Mouse (Mus musculus): ENCODE results near the gene Tfcp2. TPM values are rescaled to one million over a fixed set of nuclear protein-coding genes. Genes with fewer than 3 reads are reported as not detected.
"Not testable (repeated sequence)": the region's sequence is repeated elsewhere in the genome, so short reads cannot be mapped to it uniquely, and the experiment has no call there.

Gene Tfcp2
- polyA plus RNA-seq, 1 experiment from 2014 or later = 42.7 TPM

GRCm38 (mm10) chr15:100555965-100556364, 4.2 kb upstream of the Tfcp2 start:
- H3K27me3 ChIP-seq = no peaks in the 10 kb centered on the region
- 88% methylated on average over 5 of the region's 5 CpGs for WGBS
- no peak overlapping the region for H3K27ac ChIP-seq
- ATAC-seq (ENCODE audit: insufficient number of reproducible peaks, insufficient read depth, low FRiP score, low TSS enrichment) = no peak
- H3K9me3 ChIP-seq = no peaks in the 10 kb centered on the region
- 0 out of 2 replicates have a peak, but pooled peaks cover 3% of the 10 kb centered on the region for H3K4me1 ChIP-seq
- no peak overlapping the region for H3K9ac ChIP-seq
- H3K4me3 ChIP-seq = no peak overlapping the region
- no peak overlapping the region for H3K4me2 ChIP-seq (replicated peaks)
- no peaks in the 10 kb centered on the region for H3K36me3 ChIP-seq

- Histone ChIP-seq H3K36me3 (peaks cover 17% of the 10 kb centered on the region), H3K4me1 (0 out of 2 replicates have a peak, but pooled peaks cover 6% of the 10 kb centered on the region), H3K9me3 (0 out of 2 replicates have a peak, but pooled peaks cover 3% of the 10 kb centered on the region), H3K27ac (no peak overlapping the region), H3K4me3 (peak overlapping the region; percentile 88; the same call in 1 of the 2 replicates), H3K9ac (no peak overlapping the region), H3K4me2 (replicated peaks) (peak overlapping the region; percentile 88), H3K27me3 (no peaks in the 10 kb centered on the region)
- ATAC-seq (ENCODE audit: insufficient number of reproducible peaks, insufficient read depth, low FRiP score, low TSS enrichment) = no peak
- WGBS = 92% methylated on average over 4 of the region's 4 CpGs
Measured at GRCm38 (mm10) chr15:100550280-100550679, 1.5 kb downstream of the Tfcp2 start.

- not testable (repeated sequence) for ATAC-seq (ENCODE audit: insufficient number of reproducible peaks, insufficient read depth, low FRiP score, low TSS enrichment); H3K27me3 ChIP-seq; H3K4me1 ChIP-seq; H3K27ac ChIP-seq; H3K9ac ChIP-seq; H3K4me2 ChIP-seq (replicated peaks); H3K4me3 ChIP-seq; H3K9me3 ChIP-seq
- WGBS = 99% methylated on average over 14 of the region's 14 CpGs
- peaks cover 30% of the 10 kb centered on the region for H3K36me3 ChIP-seq
Measured at GRCm38 (mm10) chr15:100543651-100544030, 8.2 kb downstream of the Tfcp2 start.

- not testable (repeated sequence) for H3K4me2 ChIP-seq (replicated peaks); H3K9me3 ChIP-seq; H3K4me3 ChIP-seq; H3K27me3 ChIP-seq; ATAC-seq (ENCODE audit: insufficient number of reproducible peaks, insufficient read depth, low FRiP score, low TSS enrichment); H3K4me1 ChIP-seq; H3K9ac ChIP-seq; H3K27ac ChIP-seq
- peaks cover 25% of the 10 kb centered on the region for H3K36me3 ChIP-seq
- 96% methylated on average over 28 of the region's 28 CpGs for WGBS
Measured at GRCm38 (mm10) chr15:100542876-100543650, 8.7 kb downstream of the Tfcp2 start.

- Histone ChIP-seq H3K4me2 (replicated peaks) (no peak overlapping the region), H3K36me3 (peaks cover 19% of the 10 kb centered on the region), H3K27me3 (no peaks in the 10 kb centered on the region), H3K4me1 (no peaks in the 10 kb centered on the region), H3K27ac (no peak overlapping the region), H3K9me3 (0 out of 2 replicates have a peak, but pooled peaks cover 3% of the 10 kb centered on the region), H3K9ac (no peak overlapping the region), H3K4me3 (no peak overlapping the region)
- WGBS = 89% methylated on average over 4 of the region's 4 CpGs
- no peak for ATAC-seq (ENCODE audit: insufficient number of reproducible peaks, insufficient read depth, low FRiP score, low TSS enrichment)
Measured at GRCm38 (mm10) chr15:100541426-100541825, 10.4 kb downstream of the Tfcp2 start.

- WGBS = 73% methylated on average over 1 of the region's 1 CpGs
- H3K4me1 ChIP-seq; H3K9ac ChIP-seq; H3K9me3 ChIP-seq; H3K27ac ChIP-seq; H3K4me3 ChIP-seq; H3K27me3 ChIP-seq; H3K4me2 ChIP-seq (replicated peaks); ATAC-seq (ENCODE audit: insufficient number of reproducible peaks, insufficient read depth, low FRiP score, low TSS enrichment): not testable (repeated sequence)
- H3K36me3 ChIP-seq = peaks cover 23% of the 10 kb centered on the region
Measured at GRCm38 (mm10) chr15:100541001-100541400, 10.8 kb downstream of the Tfcp2 start.

GRCm38 (mm10) chr15:100539411-100539810, 12.4 kb downstream of the Tfcp2 start:
- Histone ChIP-seq H3K4me2 (replicated peaks) (no peak overlapping the region), H3K27ac (no peak overlapping the region), H3K9ac (no peak overlapping the region), H3K4me1 (no peaks in the 10 kb centered on the region), H3K4me3 (no peak overlapping the region), H3K36me3 (peaks cover 29% of the 10 kb centered on the region), H3K9me3 (no peaks in the 10 kb centered on the region), H3K27me3 (no peaks in the 10 kb centered on the region)
- WGBS = 93% methylated on average over 9 of the region's 9 CpGs
- no peak for ATAC-seq (ENCODE audit: insufficient number of reproducible peaks, insufficient read depth, low FRiP score, low TSS enrichment)

GRCm38 (mm10) chr15:100537913-100538312, 13.9 kb downstream of the Tfcp2 start:
- H3K4me3 ChIP-seq = no peak overlapping the region
- no peaks in the 10 kb centered on the region for H3K4me1 ChIP-seq
- H3K27ac ChIP-seq = no peak overlapping the region
- H3K9me3 ChIP-seq = no peaks in the 10 kb centered on the region
- no peaks in the 10 kb centered on the region for H3K27me3 ChIP-seq
- H3K4me2 ChIP-seq (replicated peaks) = no peak overlapping the region
- WGBS = 85% methylated on average over 6 of the region's 6 CpGs
- no peak overlapping the region for H3K9ac ChIP-seq
- ATAC-seq (ENCODE audit: insufficient number of reproducible peaks, insufficient read depth, low FRiP score, low TSS enrichment) = no peak
- peaks cover 26% of the 10 kb centered on the region for H3K36me3 ChIP-seq

- Histone ChIP-seq H3K4me2 (replicated peaks) (no peak overlapping the region), H3K4me1 (no peaks in the 10 kb centered on the region), H3K9ac (no peak overlapping the region), H3K4me3 (no peak overlapping the region), H3K27ac (no peak overlapping the region), H3K27me3 (no peaks in the 10 kb centered on the region), H3K36me3 (peaks cover 33% of the 10 kb centered on the region), H3K9me3 (no peaks in the 10 kb centered on the region)
- ATAC-seq (ENCODE audit: insufficient number of reproducible peaks, insufficient read depth, low FRiP score, low TSS enrichment) = no peak
- 81% methylated on average over 5 of the region's 5 CpGs for WGBS
Measured at GRCm38 (mm10) chr15:100527900-100528299, 23.9 kb downstream of the Tfcp2 start.

GRCm38 (mm10) chr15:100525405-100525804, 26.4 kb downstream of the Tfcp2 start:
- no peaks in the 10 kb centered on the region for H3K27me3 ChIP-seq

GRCm38 (mm10) chr15:100520306-100520705, 31.5 kb downstream of the Tfcp2 start:
- Histone ChIP-seq H3K36me3 (peaks cover 71% of the 10 kb centered on the region), H3K4me3 (no peak overlapping the region), H3K27me3 (no peaks in the 10 kb centered on the region), H3K9ac (no peak overlapping the region), H3K9me3 (no peaks in the 10 kb centered on the region), H3K4me2 (replicated peaks) (no peak overlapping the region), H3K4me1 (no peaks in the 10 kb centered on the region; the same call in 1 of the 2 replicates), H3K27ac (no peak overlapping the region)
- 90% methylated on average over 14 of the region's 14 CpGs for WGBS
- no peak for ATAC-seq (ENCODE audit: insufficient number of reproducible peaks, insufficient read depth, low FRiP score, low TSS enrichment)

More at GRCm38 (mm10) chr15:100525405-100525804, 26.4 kb downstream of the Tfcp2 start:
- Histone ChIP-seq H3K4me2 (replicated peaks) (no peak overlapping the region), H3K36me3 (peaks cover 44% of the 10 kb centered on the region), H3K4me1 (no peaks in the 10 kb centered on the region; the same call in 1 of the 2 replicates), H3K9me3 (no peaks in the 10 kb centered on the region), H3K27ac (no peak overlapping the region), H3K4me3 (no peak overlapping the region), H3K9ac (no peak overlapping the region)
- WGBS = 89% methylated on average over 14 of the region's 14 CpGs
- ATAC-seq (ENCODE audit: insufficient number of reproducible peaks, insufficient read depth, low FRiP score, low TSS enrichment) = no peak

- no peak overlapping the region for H3K27ac ChIP-seq
- no peak overlapping the region for H3K9ac ChIP-seq
- no peaks in the 10 kb centered on the region for H3K27me3 ChIP-seq
- ATAC-seq (ENCODE audit: insufficient number of reproducible peaks, insufficient read depth, low FRiP score, low TSS enrichment) = no peak
- peaks cover 85% of the 10 kb centered on the region for H3K36me3 ChIP-seq
- H3K4me1 ChIP-seq = no peaks in the 10 kb centered on the region
- no peaks in the 10 kb centered on the region for H3K9me3 ChIP-seq
- no peak overlapping the region for H3K4me3 ChIP-seq
- no peak overlapping the region for H3K4me2 ChIP-seq (replicated peaks)
- WGBS = 91% methylated on average over 2 of the region's 2 CpGs
Measured at GRCm38 (mm10) chr15:100515121-100515520, 36.7 kb downstream of the Tfcp2 start.

Measured in embryonic facial prominence, embryonic 12.5 days (tissue).